Mouse (Mus musculus) E14TG2a.4 (cell line): Measurements from ENCODE around the gene Slc25a47.

Experiments
- H3K27me3 ChIP-seq: 2 replicates; pipeline ENCODE4 v1.6.1; 2014; ENCODE audit warnings: low read length, control low read depth; ENCODE audit not compliant: insufficient read depth
- H3K36me3 ChIP-seq: 2 replicates; pipeline ENCODE4 v1.6.1; 2014; ENCODE audit warnings: low read length, control low read depth; ENCODE audit not compliant: insufficient read depth
- H3K4me1 ChIP-seq: replicated peaks from 2 replicates; pipeline ENCODE4 v1.6.1; 2014; ENCODE audit warnings: low read depth, low read length, control low read depth
- H3K4me3 ChIP-seq: replicated peaks from 2 replicates; pipeline ENCODE4 v1.5.1; 2014; ENCODE audit warnings: mild to moderate bottlenecking, low read length
- H3K9me3 ChIP-seq: 2 replicates; pipeline ENCODE4 v1.6.1; 2014; ENCODE audit warnings: low read length, control low read depth
- CTCF ChIP-seq: conservative IDR thresholded peaks from 2 replicates; pipeline ENCODE4 v1.5.1; 2014; ENCODE audit warnings: low read length
- NANOG ChIP-seq: IDR thresholded peaks from 2 replicates; pipeline ENCODE4 v1.6.1; 2014; ENCODE audit warnings: borderline replicate concordance, low read length, mixed read lengths
- POU5F1 ChIP-seq: IDR thresholded peaks from 2 replicates; pipeline ENCODE4 v1.6.1; 2014; ENCODE audit warnings: low read length, borderline replicate concordance

The Slc25a47 gene

DNA sequence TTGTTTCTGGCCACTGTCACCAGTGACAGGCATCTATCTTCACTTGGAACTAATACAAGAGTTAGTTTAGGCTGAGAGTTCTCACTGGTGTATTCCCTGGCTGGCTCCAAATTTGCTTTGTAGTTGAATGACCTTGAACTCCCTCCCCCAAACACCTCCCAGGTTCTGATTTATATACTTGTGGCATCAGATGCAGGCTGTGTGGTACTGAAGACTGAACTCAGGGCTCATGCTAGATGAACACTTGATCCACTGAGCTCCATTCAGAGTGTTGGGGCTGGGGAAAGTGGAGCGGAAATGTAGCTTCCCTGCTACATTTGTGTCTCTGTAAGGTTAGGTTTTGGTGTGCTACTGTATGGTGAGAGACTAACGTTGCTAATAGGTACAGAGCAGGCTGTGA is 31.5 kb upstream of the Slc25a47 start:
- Histone ChIP-seq H3K27me3 (no peaks in the 10 kb centered on the region), H3K9me3 (no peaks in the 10 kb centered on the region), H3K4me3 (no peak overlapping the region), H3K4me1 (peaks cover 92% of the 10 kb centered on the region), H3K36me3 (peaks cover 87% of the 10 kb centered on the region)
- TF ChIP-seq NANOG, result no peak
- no peak for TF ChIP-seq POU5F1
- TF ChIP-seq CTCF, result no peak

DNA sequence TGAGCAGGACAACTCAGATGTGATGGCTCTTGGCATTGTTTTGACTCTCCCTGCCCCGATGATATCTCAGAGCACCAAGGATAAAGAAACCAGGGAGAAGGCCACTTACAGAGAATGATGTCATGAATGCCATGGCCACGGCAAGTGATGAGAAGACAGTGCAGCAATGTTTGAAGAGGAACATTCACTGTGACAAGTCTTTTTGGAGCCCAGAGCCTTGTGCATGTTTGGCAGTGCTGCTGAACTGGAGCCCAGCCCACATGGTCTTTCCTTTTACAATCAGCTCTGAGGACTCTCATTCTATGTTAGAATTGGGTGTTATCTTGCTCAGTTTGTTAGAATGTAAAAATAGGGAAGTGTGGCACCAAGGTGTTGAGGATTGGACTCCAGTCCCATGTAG is 27.4 kb upstream of the Slc25a47 start:
- peaks cover 91% of the 10 kb centered on the region for H3K4me1 ChIP-seq
- H3K36me3 ChIP-seq, result peaks cover 88% of the 10 kb centered on the region
- H3K27me3 ChIP-seq, result no peaks in the 10 kb centered on the region
- no peak overlapping the region for H3K4me3 ChIP-seq
- no peak for TF ChIP-seq POU5F1
- no peak for TF ChIP-seq NANOG
- no peak for TF ChIP-seq CTCF
- H3K9me3 ChIP-seq, result no peaks in the 10 kb centered on the region

DNA sequence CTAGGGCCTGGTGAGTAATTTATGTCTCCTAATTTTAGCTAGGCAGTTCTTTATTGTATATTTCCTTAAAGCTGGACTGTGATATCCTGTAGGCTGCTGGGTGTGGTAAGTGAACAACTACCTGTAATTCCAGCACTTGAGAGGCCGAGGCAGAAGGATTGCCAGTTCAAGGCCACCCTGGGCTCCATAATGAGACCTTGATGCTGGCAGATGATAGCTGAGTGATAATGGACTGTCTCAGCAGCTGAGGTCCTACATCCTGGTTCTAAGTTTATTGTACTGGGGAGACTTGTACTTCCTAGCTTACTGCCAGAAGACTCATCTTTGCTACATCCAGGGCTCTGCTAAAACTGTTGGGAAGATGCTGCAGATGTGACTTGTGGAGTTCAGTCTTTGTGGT is 26.1 kb upstream of the Slc25a47 start:
- Histone ChIP-seq H3K27me3 (no peaks in the 10 kb centered on the region), H3K36me3 (peaks cover 91% of the 10 kb centered on the region), H3K9me3 (no peaks in the 10 kb centered on the region), H3K4me1 (peaks cover 91% of the 10 kb centered on the region), H3K4me3 (no peak overlapping the region)
- TF ChIP-seq POU5F1 (no peak), CTCF (no peak), NANOG (no peak)

DNA sequence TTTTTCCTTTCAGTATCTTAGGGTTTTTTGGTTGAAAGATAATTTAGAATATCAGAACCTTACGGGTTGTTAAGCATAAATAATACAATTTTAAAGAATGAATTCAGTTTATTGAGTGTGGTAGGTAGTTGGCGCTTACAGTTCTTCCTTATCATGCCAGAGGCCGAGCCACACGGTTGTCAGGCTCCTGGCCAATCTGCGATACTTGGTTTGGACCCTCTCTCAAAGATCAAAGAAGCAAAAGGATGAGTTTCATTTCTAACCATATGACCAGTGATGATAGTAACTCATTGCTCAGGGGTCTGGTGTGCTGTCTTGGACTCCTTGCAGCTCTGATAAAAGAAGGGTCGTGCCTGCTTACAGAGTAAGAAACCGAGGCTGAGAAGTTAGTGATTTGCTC is 25.5 kb upstream of the Slc25a47 start:
- Histone ChIP-seq H3K9me3 (no peaks in the 10 kb centered on the region), H3K27me3 (no peaks in the 10 kb centered on the region), H3K4me1 (peaks cover 89% of the 10 kb centered on the region), H3K4me3 (no peak overlapping the region), H3K36me3 (peaks cover 96% of the 10 kb centered on the region)
- TF ChIP-seq CTCF (no peak), NANOG (no peak), POU5F1 (no peak)

DNA sequence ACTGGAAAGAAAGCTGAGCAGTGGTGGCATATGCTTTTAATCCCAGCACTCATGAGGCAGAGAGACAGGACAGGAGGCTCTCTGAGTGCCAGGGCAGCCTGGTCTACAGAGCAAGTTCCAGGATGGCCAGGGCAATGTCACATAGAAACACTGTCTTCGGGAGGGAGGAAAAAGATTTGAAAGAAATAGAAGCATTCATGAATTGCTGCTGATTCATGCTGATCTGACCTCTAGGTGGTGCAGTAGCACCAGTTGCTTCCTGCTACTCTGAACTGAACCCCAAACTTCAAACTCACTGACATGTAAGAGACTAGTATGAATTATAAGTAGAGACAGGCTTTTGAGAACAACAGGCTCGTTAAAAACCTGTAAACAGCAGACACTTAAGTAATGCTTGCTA is 24.7 kb upstream of the Slc25a47 start:
- peaks cover 82% of the 10 kb centered on the region for H3K4me1 ChIP-seq
- no peak overlapping the region for H3K4me3 ChIP-seq
- TF ChIP-seq CTCF (peak; percentile 19; the same call in 1 of the 2 replicates), NANOG (no peak)
- no peaks in the 10 kb centered on the region for H3K27me3 ChIP-seq
- no peaks in the 10 kb centered on the region for H3K9me3 ChIP-seq
- peaks cover 99% of the 10 kb centered on the region for H3K36me3 ChIP-seq

DNA sequence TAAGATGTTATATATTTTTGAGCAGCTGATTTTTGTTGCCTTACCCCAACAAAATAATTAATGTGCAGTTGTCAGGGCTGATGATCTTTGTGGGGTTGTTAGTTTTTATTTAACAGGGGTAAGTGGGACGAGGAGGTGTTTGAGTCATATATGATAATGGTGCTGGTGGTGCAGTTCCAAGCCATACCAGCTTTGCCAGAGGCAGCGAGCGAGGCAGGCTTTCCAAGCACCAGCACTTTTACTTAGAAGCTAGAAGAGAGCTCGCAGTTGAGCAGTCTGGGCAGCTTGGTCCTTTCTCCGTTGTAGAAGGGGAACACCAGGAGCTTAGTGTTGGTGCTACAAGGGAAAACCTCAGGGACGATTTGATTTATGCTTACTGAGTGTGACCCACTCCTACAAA is 23.4 kb upstream of the Slc25a47 start:
- H3K4me1 ChIP-seq, result peaks cover 81% of the 10 kb centered on the region

DNA sequence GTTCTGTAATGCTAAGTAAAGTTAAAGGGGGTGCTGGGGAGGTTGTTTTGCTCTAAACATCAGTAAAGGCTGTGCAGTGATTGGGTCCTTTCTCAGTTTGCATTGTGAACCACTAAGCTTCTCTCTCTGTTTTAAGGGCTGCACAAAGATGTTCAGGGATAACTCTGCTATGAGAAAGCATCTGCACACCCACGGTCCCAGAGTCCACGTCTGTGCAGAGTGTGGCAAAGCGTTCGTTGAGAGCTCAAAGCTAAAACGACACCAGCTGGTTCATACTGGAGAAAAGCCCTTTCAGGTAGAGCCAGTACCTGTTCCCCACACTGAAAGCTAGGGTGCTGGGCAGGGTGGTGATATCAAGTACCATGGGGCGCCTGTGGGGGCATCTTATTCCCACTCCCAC is 21.4 kb upstream of the Slc25a47 start:
- no peaks in the 10 kb centered on the region for H3K9me3 ChIP-seq
- H3K4me1 ChIP-seq, result peaks cover 81% of the 10 kb centered on the region
- H3K36me3 ChIP-seq, result peaks cover 98% of the 10 kb centered on the region
- no peak for TF ChIP-seq NANOG
- TF ChIP-seq CTCF, result no peak
- TF ChIP-seq POU5F1, result no peak
- H3K4me3 ChIP-seq, result no peak overlapping the region
- H3K27me3 ChIP-seq, result no peaks in the 10 kb centered on the region

More for the DNA sequence above, 23.4 kb upstream of the Slc25a47 start:
- Histone ChIP-seq H3K4me3 (no peak overlapping the region), H3K9me3 (no peaks in the 10 kb centered on the region), H3K36me3 (peaks cover 99% of the 10 kb centered on the region), H3K27me3 (no peaks in the 10 kb centered on the region)
- TF ChIP-seq NANOG (no peak), POU5F1 (no peak), CTCF (no peak)

DNA sequence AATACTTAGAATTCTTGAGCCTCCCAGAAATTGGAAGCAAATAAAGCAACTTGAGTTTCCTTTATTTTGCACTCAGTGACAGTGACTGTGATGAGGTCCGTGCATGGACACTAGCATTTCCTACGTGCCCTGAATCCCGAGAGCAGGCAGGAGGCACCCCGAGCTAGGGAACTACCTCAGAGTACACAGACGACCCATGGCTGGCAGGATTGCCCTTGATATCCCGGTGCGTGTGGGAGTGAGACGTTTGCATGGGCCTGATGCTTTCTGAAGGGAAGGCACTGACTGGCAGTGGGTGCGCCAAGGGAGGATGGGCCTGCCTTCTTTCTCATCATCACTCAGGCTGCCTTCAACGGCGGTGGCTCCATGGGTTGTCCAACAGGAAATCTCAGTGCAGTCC is 19.3 kb upstream of the Slc25a47 start:
- no peak overlapping the region for H3K4me3 ChIP-seq
- no peaks in the 10 kb centered on the region for H3K27me3 ChIP-seq
- no peaks in the 10 kb centered on the region for H3K9me3 ChIP-seq
- TF ChIP-seq POU5F1 (no peak), NANOG (no peak)
- peaks cover 75% of the 10 kb centered on the region for H3K4me1 ChIP-seq
- H3K36me3 ChIP-seq, result peaks cover 96% of the 10 kb centered on the region

DNA sequence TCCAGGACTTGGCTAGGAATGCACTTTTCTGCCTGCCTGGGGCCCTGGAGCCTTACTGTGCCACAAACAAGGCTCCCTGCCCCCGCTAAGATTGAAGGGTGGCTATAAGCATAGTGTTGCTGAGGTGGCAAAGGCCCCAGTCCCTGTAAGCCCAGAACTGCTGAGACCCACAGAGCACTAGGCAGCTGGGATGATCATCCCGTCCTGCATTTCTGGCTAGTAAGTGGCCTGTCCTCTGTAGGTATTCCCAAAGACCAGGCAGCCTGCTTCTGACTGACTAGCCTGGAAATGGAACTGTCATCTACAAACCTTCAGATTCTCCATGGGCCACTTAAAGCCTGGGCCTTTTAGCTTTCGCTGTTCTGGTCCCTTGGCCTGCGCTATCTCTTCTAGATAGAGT is 15.4 kb upstream of the Slc25a47 start:
- Histone ChIP-seq H3K4me1 (peaks cover 40% of the 10 kb centered on the region), H3K9me3 (no peaks in the 10 kb centered on the region), H3K36me3 (peaks cover 65% of the 10 kb centered on the region), H3K27me3 (no peaks in the 10 kb centered on the region; the same call in 1 of the 2 replicates), H3K4me3 (no peak overlapping the region)
- TF ChIP-seq CTCF, result no peak
- TF ChIP-seq POU5F1, result no peak
- no peak for TF ChIP-seq NANOG
